Mouse (Mus musculus) heart, embryonic 10.5 days (tissue): ENCODE results near the gene Psmd1. TPM values are rescaled to one million over a fixed set of nuclear protein-coding genes. Genes with fewer than 3 reads are reported as not detected.

ENCODE experiments used
- DNase-seq: peaks from one replicate; pipeline ENCODE4 v3.0.0-alpha.2; 2017; ENCODE audit warnings: low spot score
- H3K27ac ChIP-seq: fragments of 300-500 bp; sonication (generic); 2 replicates; pipeline ENCODE4 v1.5.1; 2016; ENCODE audit warnings: mild to moderate bottlenecking
- H3K27me3 ChIP-seq: fragments of 300-500 bp; sonication (generic); 2 replicates; pipeline ENCODE4 v1.6.1; 2016; ENCODE audit warnings: mild to moderate bottlenecking; ENCODE audit not compliant: poor library complexity, insufficient read depth, severe bottlenecking
- H3K36me3 ChIP-seq: fragments of 300-500 bp; sonication (generic); 2 replicates; pipeline ENCODE4 v1.6.1; 2016; ENCODE audit warnings: mild to moderate bottlenecking, moderate library complexity
- H3K4me1 ChIP-seq: fragments of 300-500 bp; sonication (generic); 2 replicates; pipeline ENCODE4 v1.6.1; 2016; ENCODE audit warnings: mild to moderate bottlenecking
- H3K4me3 ChIP-seq: fragments of 300-500 bp; sonication (generic); 2 replicates; pipeline ENCODE4 v1.5.1; 2016; ENCODE audit warnings: mild to moderate bottlenecking, moderate library complexity
- H3K9me3 ChIP-seq: fragments of 300-500 bp; sonication (generic); 2 replicates; pipeline ENCODE4 v1.6.1; 2016; ENCODE audit warnings: mild to moderate bottlenecking, moderate library complexity
- WGBS: fragments of 180-500 bp; shearing (Covaris S2); methylation state at CpG from one replicate; pipeline ENCODE4 v1.1.7; 2016; 5-methylcytosine and 5-hydroxymethylcytosine counted together
- polyA plus RNA-seq: library from polyadenylated mRNA; unstranded; fragments of >200 nt; fragmentation: Nextera tagmentation; extraction: Ambion mirVana; gene quantifications from 2 replicates; pipeline ENCODE4 v1.2.1, GENCODE M21; 2016

Gene Psmd1
- polyA plus RNA-seq, 1 experiment from 2014 or later: 198 TPM

DNA sequence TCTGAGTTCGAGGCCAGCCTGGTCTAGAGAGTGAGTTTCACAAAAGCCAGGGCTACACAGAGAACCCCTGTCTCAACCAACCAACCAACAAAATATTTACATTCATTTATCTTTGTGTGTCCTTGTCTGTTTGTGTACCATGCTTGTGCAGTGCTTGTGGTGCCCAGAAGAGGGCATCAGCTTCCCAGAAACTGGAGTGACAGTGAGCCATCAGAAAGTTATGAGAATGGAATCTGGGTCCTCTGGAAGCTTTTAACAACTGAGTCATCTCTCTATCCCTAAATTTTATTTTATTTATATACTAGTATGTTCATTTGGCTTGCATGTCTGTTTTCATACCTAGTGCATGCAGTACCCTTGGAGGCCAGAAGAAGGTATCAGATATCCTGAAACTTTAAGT, 88.4 kb downstream of the Psmd1 start:
- no peak for DNase-seq
- WGBS: 90% methylated on average over 1 of the region's 1 CpGs
- H3K27ac ChIP-seq: no peak overlapping the region

DNA sequence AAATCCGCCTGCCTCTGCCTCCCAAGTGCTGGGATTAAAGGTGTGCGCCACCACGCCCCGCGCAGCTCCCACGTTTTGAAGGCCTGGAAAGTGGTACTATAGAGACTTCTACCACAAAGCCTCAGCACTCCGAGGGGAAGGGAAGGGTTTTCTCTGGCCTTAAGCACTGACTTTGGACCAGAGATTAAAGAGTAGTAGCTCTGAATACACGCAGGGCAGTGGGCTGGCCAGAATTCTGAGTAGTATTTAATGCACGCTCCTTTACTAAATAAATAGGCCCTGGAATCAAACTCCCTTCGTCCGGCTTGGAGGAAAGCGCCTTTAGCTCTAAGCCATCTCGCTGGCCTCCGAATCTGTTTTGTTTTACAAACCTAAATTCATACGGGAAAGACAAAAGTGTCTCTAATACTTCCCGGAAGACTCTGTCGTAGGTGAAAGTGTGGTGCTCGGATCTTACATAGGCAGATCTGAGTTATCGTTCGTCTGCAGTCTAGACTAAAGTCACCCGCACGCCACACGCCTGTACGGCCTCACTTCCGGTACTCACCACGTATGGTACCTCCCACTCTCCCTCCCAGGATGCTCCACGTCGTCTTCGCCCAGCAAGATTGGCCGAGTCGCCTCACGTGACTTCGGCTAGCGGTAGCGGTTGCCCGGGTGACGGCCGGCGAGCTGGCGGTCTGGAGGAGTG, 90.1 kb downstream of the Psmd1 start, which contains the start of gene Armc9:
Armc9 (plus strand) TSS at position 648 of the 691 bp plus-strand sequence.
- Histone ChIP-seq H3K27ac (peak within 1 kb of the TSS; percentile 85), H3K36me3 (peaks cover 2% of the 10 kb centered on the region; the same call in 1 of the 2 replicates), H3K9me3 (no peaks in the 10 kb centered on the region), H3K27me3 (no peaks in the 10 kb centered on the region), H3K4me3 (peak within 1 kb of the TSS; percentile 85), H3K4me1 (peaks cover 10% of the 10 kb centered on the region)
- WGBS: 4% methylated on average over 40 of the region's 40 CpGs
- DNase-seq: peak; percentile 99

More for the DNA sequence above, 88.4 kb downstream of the Psmd1 start:
- Histone ChIP-seq H3K4me3 (no peak overlapping the region), H3K4me1 (peaks cover 10% of the 10 kb centered on the region), H3K36me3 (no peaks in the 10 kb centered on the region; the same call in 1 of the 2 replicates), H3K9me3 (no peaks in the 10 kb centered on the region), H3K27me3 (no peaks in the 10 kb centered on the region)

DNA sequence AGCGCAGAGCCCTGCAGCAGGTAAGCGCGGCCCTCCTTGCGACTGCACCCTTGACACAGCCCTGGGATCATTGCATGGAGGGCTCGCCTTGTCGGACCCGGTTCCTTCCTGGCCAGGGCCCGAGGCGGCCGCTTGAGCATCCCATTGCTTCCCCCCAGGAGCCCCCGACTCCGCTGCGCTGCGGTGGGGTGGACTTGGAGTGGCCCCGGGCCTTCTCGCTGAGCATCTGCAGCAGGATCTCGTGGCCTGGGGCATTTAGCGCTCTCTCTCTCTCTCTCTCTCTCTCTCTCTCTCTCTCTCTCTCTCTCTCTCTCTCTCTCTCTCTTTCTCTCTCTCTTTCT, 90.6 kb downstream of the Psmd1 start:
- DNase-seq: no peak
- peak overlapping the region; percentile 85 for H3K27ac ChIP-seq
- peaks cover 10% of the 10 kb centered on the region for H3K4me1 ChIP-seq
- peaks cover 2% of the 10 kb centered on the region; the same call in 1 of the 2 replicates for H3K36me3 ChIP-seq
- H3K4me3 ChIP-seq: peak overlapping the region; percentile 85
- no peaks in the 10 kb centered on the region for H3K27me3 ChIP-seq
- no peaks in the 10 kb centered on the region for H3K9me3 ChIP-seq
- under 1% methylated on average over 17 of the region's 18 CpGs for WGBS

DNA sequence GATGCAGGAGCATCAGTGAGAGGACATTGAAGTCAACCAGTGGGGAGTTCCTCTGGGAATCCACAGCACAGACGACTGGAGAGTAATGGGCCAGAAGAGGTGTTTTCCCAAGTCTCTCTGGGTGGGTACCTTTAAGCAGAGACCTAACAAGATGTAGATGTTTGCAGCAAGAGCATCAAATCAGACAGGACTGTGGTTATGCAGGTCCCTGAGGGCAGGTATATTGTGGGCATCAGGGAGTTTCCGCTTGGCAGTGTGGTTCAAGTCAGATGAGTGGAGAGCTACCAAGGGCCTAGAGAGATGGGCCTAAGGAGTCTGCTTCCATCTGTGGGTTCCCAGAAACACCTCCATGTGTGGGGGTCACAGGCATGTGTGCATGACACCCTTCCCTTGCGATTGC, 91.9 kb downstream of the Psmd1 start:
- H3K4me3 ChIP-seq: no peak overlapping the region

DNA sequence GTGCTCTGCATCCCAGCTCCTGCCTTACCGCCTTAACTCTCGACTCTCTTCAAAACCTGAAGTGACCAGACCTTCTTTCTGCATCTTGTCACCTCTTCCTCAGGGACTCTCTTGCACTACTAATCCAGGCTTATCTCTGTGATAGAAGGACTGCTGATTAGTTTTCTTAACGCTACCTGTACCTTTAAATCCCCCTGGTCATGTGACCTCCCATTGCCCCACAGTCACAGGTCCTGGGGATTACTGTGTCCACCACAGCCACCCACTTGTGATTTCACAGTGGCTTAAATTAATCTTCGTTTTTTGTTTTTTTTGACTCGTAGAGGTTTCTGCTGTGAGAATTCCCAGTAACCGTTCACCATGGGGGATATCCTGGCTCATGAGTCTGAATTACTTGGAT, 92.4 kb downstream of the Psmd1 start:
- DNase-seq: no peak
- WGBS: 73% methylated on average over 6 of the region's 6 CpGs
- no peaks in the 10 kb centered on the region for H3K9me3 ChIP-seq
- no peak overlapping the region for H3K27ac ChIP-seq
- H3K36me3 ChIP-seq: peaks cover 19% of the 10 kb centered on the region
- no peak overlapping the region for H3K4me3 ChIP-seq
- H3K27me3 ChIP-seq: no peaks in the 10 kb centered on the region
- H3K4me1 ChIP-seq: peaks cover 10% of the 10 kb centered on the region

More for the DNA sequence above, 91.9 kb downstream of the Psmd1 start:
- no peak for DNase-seq
- Histone ChIP-seq H3K9me3 (no peaks in the 10 kb centered on the region), H3K27me3 (no peaks in the 10 kb centered on the region), H3K4me1 (peaks cover 10% of the 10 kb centered on the region), H3K27ac (no peak overlapping the region), H3K36me3 (peaks cover 14% of the 10 kb centered on the region)
- 84% methylated on average over 3 of the region's 3 CpGs for WGBS

DNA sequence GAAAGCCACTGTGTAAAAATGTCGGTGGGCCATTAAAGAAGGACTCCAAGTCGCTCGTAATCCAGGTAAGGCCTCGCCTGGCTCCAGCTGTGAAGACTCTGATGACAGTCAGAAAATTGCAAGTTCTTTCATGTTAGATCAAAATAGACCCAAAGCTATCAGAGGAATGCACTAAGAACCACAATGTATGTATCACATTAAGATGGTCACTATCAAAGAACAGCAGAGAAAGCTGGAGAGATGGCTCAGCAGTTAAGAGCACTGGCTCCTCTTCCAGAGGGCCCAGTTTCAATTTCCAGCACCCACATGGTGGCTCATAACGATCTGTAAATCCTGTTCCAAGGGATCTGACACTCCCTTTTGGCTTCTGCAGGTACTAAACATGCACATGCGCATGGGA, 95.9 kb downstream of the Psmd1 start:
- WGBS: 87% methylated on average over 6 of the region's 6 CpGs
- Histone ChIP-seq H3K27ac (no peak overlapping the region), H3K36me3 (peaks cover 37% of the 10 kb centered on the region), H3K4me1 (peaks cover 4% of the 10 kb centered on the region), H3K4me3 (no peak overlapping the region), H3K27me3 (no peaks in the 10 kb centered on the region), H3K9me3 (no peaks in the 10 kb centered on the region)
- DNase-seq: no peak

DNA sequence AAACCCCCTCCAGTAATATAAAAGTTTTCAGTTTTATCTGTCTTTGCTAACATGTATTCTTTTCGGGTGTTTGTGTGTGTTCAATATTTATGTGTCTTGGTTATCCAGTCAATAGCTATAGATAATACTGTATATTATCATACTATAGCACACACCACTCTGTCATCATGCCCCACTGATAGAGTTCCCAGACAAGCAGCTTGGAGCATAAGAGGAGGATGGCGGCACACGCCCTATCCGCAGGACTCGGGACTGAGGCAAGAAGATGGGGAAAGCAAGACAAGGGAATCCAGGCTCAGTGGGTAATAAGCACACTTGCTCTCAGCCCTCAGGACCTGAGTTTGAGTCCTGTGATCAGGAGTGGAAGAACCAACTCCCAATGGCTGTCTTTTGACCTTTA, 96.3 kb downstream of the Psmd1 start:
- 0 out of 2 replicates have a peak, but pooled peaks cover under 1% of the 10 kb centered on the region for H3K4me1 ChIP-seq
- no peak overlapping the region for H3K4me3 ChIP-seq
- no peaks in the 10 kb centered on the region for H3K27me3 ChIP-seq
- no peak overlapping the region for H3K27ac ChIP-seq
- DNase-seq: no peak
- WGBS: 89% methylated on average over 5 of the region's 5 CpGs
- H3K36me3 ChIP-seq: peaks cover 37% of the 10 kb centered on the region
- no peaks in the 10 kb centered on the region for H3K9me3 ChIP-seq

DNA sequence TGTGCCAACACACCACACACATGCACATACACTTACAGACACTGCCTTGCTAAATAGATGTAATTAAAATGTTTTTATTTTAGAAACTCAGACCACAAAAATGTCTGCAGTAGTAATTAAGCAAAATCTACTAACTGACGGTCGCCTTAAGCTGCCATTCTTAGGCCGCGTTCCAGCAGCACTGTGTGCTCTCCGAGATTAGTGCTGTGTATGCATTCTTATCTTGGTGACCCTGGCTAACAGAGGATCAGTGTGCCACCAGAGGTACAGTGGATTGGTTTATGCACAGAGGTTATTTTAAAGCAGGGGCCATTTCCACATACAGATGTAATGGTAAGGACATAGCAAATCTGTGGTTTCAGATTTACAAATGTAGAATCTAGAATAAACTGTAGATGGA, 96.9 kb downstream of the Psmd1 start:
- Histone ChIP-seq H3K27me3 (no peaks in the 10 kb centered on the region), H3K27ac (no peak overlapping the region), H3K4me1 (no peaks in the 10 kb centered on the region), H3K4me3 (no peak overlapping the region), H3K9me3 (no peaks in the 10 kb centered on the region), H3K36me3 (peaks cover 37% of the 10 kb centered on the region)
- no peak for DNase-seq
- 78% methylated on average over 5 of the region's 5 CpGs for WGBS

DNA sequence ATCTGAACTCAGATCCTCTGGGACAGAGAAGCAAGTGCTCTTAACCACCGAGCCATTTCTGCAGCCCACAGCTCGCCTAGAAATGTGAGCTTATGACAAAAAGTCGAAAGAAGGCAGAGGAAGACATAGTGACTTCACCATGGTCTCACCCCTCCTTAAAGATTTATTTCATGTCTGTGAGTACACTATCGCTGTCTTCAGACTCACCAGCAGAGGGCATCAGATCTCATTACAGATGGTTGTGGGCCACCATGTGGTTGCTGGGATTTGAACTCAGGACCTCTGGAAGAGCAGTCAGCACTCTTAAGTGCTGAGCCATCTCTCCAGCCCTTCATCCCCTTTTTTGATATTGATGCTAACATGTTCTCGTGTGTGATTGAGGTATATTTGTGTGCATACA, 110.4 kb downstream of the Psmd1 start:
- Histone ChIP-seq H3K27me3 (no peaks in the 10 kb centered on the region), H3K36me3 (peaks cover 24% of the 10 kb centered on the region), H3K4me1 (no peaks in the 10 kb centered on the region), H3K9me3 (no peaks in the 10 kb centered on the region), H3K27ac (no peak overlapping the region), H3K4me3 (no peak overlapping the region)
- DNase-seq: no peak
- WGBS: 86% methylated on average over 5 of the region's 5 CpGs

DNA sequence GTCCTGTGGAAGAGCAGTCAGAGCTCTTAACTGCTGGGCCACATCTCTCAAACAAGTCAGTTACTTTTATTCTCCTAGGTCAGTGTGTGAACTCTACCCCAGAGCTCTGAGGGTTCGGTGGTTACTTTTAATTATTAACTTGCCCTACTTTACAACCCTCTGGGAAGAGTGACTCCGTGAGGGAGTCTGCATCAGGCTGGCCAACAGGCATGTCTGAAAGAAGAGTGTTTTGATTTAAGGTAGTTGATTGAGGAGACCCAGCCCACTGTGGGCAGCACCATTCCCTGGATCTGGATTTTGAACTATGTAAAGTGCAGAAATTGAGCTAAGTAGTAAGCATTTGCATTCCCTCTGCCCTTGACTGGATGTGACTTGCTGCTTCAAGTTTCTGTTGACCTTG, 111.9 kb downstream of the Psmd1 start:
- WGBS: 87% methylated on average over 2 of the region's 2 CpGs
- Histone ChIP-seq H3K27ac (no peak overlapping the region), H3K4me3 (no peak overlapping the region), H3K36me3 (peaks cover 24% of the 10 kb centered on the region), H3K27me3 (no peaks in the 10 kb centered on the region), H3K4me1 (no peaks in the 10 kb centered on the region), H3K9me3 (no peaks in the 10 kb centered on the region)
- DNase-seq: no peak

DNA sequence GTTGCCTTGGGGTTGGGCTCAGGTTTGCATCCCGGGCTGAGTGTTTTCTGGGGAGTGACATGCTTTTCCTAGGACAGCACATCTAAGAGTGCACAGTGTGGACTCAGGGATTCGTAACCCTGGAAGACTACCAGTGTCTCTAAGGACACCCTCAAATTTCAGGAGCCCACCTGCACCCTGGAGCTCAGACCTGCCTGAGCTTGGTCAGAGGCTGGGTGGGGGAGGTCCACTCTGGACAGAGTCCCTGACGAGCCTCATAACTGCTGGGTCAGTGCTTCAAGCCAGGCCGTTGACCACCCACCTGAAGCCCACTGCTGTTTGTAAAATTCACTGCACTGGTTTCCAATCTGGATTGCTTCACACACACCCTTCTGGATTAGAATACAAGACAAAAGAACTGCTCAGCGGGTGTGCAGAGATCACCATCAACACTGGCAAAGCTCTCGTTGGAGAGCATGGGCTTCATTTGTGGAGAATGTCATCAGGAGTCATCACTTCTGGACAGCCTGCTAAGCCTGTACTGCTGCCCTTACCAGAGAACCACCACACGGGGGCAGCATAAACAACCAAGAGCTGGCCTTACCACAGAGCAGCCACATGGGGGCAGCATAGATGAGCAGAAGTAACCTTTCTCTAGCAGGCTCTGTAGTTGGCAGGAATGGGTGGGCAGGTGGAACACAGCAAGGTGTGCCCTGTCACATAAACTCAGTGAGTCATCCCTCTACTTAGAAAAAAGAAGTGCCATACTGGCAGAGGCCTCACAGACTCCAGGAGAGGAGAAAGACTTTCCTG, 114.5 kb downstream of the Psmd1 start:
- 45% methylated on average over 7 of the region's 7 CpGs for WGBS
- no peaks in the 10 kb centered on the region for H3K9me3 ChIP-seq
- peak; percentile 93 for DNase-seq
- H3K27me3 ChIP-seq: no peaks in the 10 kb centered on the region
- H3K4me1 ChIP-seq: no peaks in the 10 kb centered on the region
- H3K27ac ChIP-seq: no peak overlapping the region
- H3K4me3 ChIP-seq: no peak overlapping the region
- peaks cover 15% of the 10 kb centered on the region; the same call in 1 of the 2 replicates for H3K36me3 ChIP-seq

DNA sequence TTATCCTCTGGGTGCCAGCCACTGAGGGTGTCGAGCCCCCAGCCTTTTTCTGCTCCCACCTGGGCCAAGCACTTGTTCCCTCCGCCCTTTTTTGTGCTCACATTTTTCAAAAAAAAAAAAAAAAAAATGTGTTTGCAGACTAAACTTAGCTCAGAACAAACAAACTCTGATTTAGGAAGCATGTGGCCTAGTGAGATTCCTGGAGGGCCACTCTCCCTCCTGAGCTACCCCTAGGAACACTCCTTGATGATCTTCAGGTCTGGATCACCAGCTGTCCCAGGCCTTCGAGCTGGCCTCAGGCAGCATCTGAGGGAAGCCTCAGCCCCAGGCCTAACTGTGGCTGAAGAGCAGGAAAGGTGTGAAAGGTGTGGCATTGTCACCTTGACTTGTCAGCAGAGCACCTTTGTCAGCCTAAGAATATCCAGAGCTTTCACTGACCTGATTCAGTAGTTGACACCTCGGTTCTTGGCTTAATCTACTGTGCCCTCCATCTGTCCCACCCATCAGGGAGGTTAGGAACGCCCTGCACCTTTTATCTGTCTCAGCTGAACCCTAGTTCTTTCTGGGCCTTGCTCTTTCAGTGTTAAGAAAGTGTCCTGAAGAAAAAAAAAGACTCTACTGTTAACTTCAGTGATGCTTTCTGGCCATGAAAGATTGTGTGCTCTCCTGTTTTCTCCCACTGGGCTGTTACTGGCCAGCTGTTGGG, 118.0 kb downstream of the Psmd1 start:
- H3K36me3 ChIP-seq: no peaks in the 10 kb centered on the region; the same call in 1 of the 2 replicates
- no peaks in the 10 kb centered on the region for H3K27me3 ChIP-seq
- WGBS: 58% methylated on average over 5 of the region's 5 CpGs
- no peak for DNase-seq
- no peaks in the 10 kb centered on the region for H3K9me3 ChIP-seq
- no peak overlapping the region for H3K4me3 ChIP-seq
- H3K4me1 ChIP-seq: no peaks in the 10 kb centered on the region
- H3K27ac ChIP-seq: no peak overlapping the region
